Mouse (Mus musculus): ENCODE results near the gene Slc5a8. TPM values are rescaled to one million over a fixed set of nuclear protein-coding genes. Genes with fewer than 3 reads are reported as not detected.

Slc5a8 gene
- 0.03 and 0.08 TPM in 2 replicates for polyA plus RNA-seq (2015; fragmentation: Nextera tagmentation; extraction: Ambion mirVana)

DNA sequence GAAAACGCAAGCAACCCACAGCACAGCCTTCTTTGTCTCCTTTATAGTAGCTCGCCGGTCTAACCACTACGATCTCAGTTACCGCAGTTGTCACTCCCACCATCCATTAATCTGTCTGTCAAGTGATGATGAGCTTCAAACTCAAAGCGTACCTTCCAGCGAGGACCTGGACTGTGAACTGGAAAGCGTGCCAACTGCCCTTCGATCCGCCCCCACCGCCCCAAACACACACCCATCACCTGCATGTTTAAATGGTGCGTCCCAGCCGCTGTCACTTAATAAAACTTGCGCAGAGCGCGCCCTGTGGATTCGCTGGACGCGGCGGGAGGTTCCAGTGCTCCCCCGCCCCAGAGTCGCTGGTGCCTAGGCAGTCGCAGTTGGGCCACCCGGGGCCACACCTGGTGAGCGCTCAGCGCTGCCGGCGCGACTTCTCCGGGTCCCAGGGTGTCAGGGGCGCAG, at the start of gene Slc5a8:
Gene Slc5a8 (plus strand): TSS at position 361 of the 459 bp plus-strand sequence.
- Histone ChIP-seq H3K4me1 (replicated peaks) (peaks cover 9% of the 10 kb centered on the region), H3K4me3 (peak within 1 kb of the TSS; percentile 35), H3K9ac (no peak within 1 kb of the TSS), H3K4me2 (peak within 1 kb of the TSS; percentile 58), H3K27ac (no peak within 1 kb of the TSS), H3K9me3 (replicated peaks) (no peaks in the 10 kb centered on the region), H3K27me3 (peaks cover 38% of the 10 kb centered on the region), H3K36me3 (no peaks in the 10 kb centered on the region)
- no peak for ATAC-seq (replicated peaks; ENCODE audit: insufficient number of reproducible peaks, insufficient read depth, low FRiP score, low read depth)
- WGBS, result 6% methylated on average over 31 of the region's 31 CpGs

GRCm38 (mm10) chr10:88848876-88849476, 36.8 kb upstream of the Slc5a8 start:
- H3K27ac ChIP-seq, result no peak overlapping the region
- H3K36me3 ChIP-seq, result no peaks in the 10 kb centered on the region
- H3K27me3 ChIP-seq, result no peaks in the 10 kb centered on the region
- no peak overlapping the region for H3K4me2 ChIP-seq
- H3K4me3 ChIP-seq, result no peak overlapping the region
- 69% methylated on average over 7 of the region's 7 CpGs for WGBS
- H3K4me1 ChIP-seq (replicated peaks), result no peaks in the 10 kb centered on the region
- no peak for ATAC-seq (replicated peaks; ENCODE audit: insufficient number of reproducible peaks, insufficient read depth, low FRiP score, low read depth)
- H3K9me3 ChIP-seq (replicated peaks), result no peaks in the 10 kb centered on the region
- no peak overlapping the region for H3K9ac ChIP-seq

DNA sequence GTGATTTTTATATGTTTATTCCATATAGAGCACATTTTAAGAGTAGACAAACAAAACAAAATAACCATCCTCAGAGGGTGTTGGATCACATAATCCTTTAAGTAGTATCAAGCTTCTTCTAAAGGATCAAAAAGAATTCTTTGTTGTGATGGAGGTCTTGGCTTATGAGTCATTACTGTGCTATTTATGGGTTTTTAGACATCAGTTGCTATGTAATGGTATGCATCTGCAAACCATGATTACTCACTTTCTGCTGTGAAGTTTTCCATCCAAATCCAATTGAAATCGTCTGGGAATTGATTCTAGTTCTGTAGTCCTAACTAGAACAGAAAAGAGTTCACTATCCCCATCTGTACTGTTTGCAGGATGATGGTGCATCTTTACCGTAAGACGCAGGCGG, 35.8 kb upstream of the Slc5a8 start:
- Histone ChIP-seq H3K9me3 (replicated peaks) (no peaks in the 10 kb centered on the region), H3K27me3 (no peaks in the 10 kb centered on the region), H3K27ac (no peak overlapping the region), H3K4me1 (replicated peaks) (no peaks in the 10 kb centered on the region), H3K4me2 (no peak overlapping the region), H3K4me3 (no peak overlapping the region), H3K9ac (no peak overlapping the region), H3K36me3 (no peaks in the 10 kb centered on the region)
- no peak for ATAC-seq (replicated peaks; ENCODE audit: insufficient number of reproducible peaks, insufficient read depth, low FRiP score, low read depth)
- 80% methylated on average over 4 of the region's 4 CpGs for WGBS

DNA sequence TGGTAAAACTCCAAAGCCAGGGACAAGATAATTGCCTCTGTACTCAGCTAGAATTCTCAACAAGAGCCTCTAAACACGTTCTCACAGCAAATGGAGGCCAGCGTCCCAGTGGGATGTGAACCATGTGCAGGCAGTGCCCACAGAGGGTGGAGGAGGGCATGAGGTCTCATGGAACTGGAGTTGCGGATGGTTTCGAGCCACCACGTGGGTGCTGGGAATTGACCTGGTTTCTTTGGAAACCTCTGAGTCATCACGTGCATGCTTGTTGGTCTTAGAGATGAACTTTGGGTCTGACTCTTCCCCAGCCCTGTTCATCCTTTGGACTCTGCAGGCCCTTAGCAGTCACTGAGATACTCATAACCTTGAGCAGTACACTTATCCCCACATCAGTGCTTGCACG, 32.5 kb upstream of the Slc5a8 start:
- ATAC-seq (replicated peaks; ENCODE audit: insufficient number of reproducible peaks, insufficient read depth, low FRiP score, low read depth), result no peak
- Histone ChIP-seq H3K9ac (no peak overlapping the region), H3K4me3 (no peak overlapping the region), H3K27me3 (no peaks in the 10 kb centered on the region), H3K9me3 (replicated peaks) (no peaks in the 10 kb centered on the region), H3K4me1 (replicated peaks) (no peaks in the 10 kb centered on the region), H3K36me3 (no peaks in the 10 kb centered on the region), H3K4me2 (no peak overlapping the region), H3K27ac (no peak overlapping the region)
- 80% methylated on average over 7 of the region's 7 CpGs for WGBS

GRCm38 (mm10) chr10:88860911-88861310, 24.9 kb upstream of the Slc5a8 start:
- Histone ChIP-seq H3K9ac (no peak overlapping the region), H3K27me3 (no peaks in the 10 kb centered on the region), H3K27ac (no peak overlapping the region), H3K9me3 (replicated peaks) (no peaks in the 10 kb centered on the region), H3K4me2 (no peak overlapping the region), H3K36me3 (no peaks in the 10 kb centered on the region), H3K4me1 (replicated peaks) (no peaks in the 10 kb centered on the region), H3K4me3 (no peak overlapping the region)
- 68% methylated on average over 3 of the region's 3 CpGs for WGBS
- no peak for ATAC-seq (replicated peaks; ENCODE audit: insufficient number of reproducible peaks, insufficient read depth, low FRiP score, low read depth)

GRCm38 (mm10) chr10:88861416-88861815, 24.4 kb upstream of the Slc5a8 start:
- Histone ChIP-seq H3K9ac (no peak overlapping the region), H3K36me3 (no peaks in the 10 kb centered on the region), H3K27ac (no peak overlapping the region), H3K27me3 (no peaks in the 10 kb centered on the region), H3K9me3 (replicated peaks) (no peaks in the 10 kb centered on the region), H3K4me1 (replicated peaks) (no peaks in the 10 kb centered on the region), H3K4me3 (no peak overlapping the region), H3K4me2 (no peak overlapping the region)
- ATAC-seq (replicated peaks; ENCODE audit: insufficient number of reproducible peaks, insufficient read depth, low FRiP score, low read depth), result no peak

DNA sequence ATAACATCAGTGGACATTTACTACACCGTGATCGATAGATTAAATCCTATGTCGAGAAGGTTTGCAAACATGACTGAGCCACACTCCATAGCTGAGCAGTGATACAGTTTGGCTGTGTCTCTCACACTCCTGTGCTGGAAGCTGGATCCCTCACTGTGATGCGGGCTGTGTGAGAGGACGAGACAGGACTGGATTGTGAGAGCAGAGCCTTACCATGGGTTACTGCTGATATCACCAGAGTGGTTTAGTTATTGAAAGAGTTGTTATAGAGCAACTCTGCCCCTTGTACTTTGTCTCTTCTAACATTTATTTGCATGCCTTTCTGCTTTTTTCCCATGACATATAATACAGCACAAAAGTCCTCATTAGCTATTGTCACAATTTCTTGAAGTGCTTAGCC, 23.5 kb upstream of the Slc5a8 start:
- WGBS, result 81% methylated on average over 5 of the region's 5 CpGs

GRCm38 (mm10) chr10:88866017-88866416, 19.8 kb upstream of the Slc5a8 start:
- Histone ChIP-seq H3K27ac (no peak overlapping the region), H3K4me2 (no peak overlapping the region), H3K9me3 (replicated peaks) (no peaks in the 10 kb centered on the region), H3K27me3 (no peaks in the 10 kb centered on the region), H3K4me3 (no peak overlapping the region), H3K9ac (no peak overlapping the region), H3K4me1 (replicated peaks) (no peaks in the 10 kb centered on the region), H3K36me3 (no peaks in the 10 kb centered on the region)
- 59% methylated on average over 2 of the region's 2 CpGs for WGBS
- no peak for ATAC-seq (replicated peaks; ENCODE audit: insufficient number of reproducible peaks, insufficient read depth, low FRiP score, low read depth)

More for the DNA sequence above, 23.5 kb upstream of the Slc5a8 start:
- Histone ChIP-seq H3K9ac (no peak overlapping the region), H3K27me3 (no peaks in the 10 kb centered on the region), H3K36me3 (no peaks in the 10 kb centered on the region), H3K4me2 (no peak overlapping the region), H3K4me1 (replicated peaks) (no peaks in the 10 kb centered on the region), H3K27ac (no peak overlapping the region), H3K4me3 (no peak overlapping the region), H3K9me3 (replicated peaks) (no peaks in the 10 kb centered on the region)
- ATAC-seq (replicated peaks; ENCODE audit: insufficient number of reproducible peaks, insufficient read depth, low FRiP score, low read depth), result no peak

- no peak overlapping the region for H3K9ac ChIP-seq
- ATAC-seq (replicated peaks; ENCODE audit: insufficient number of reproducible peaks, insufficient read depth, low FRiP score, low read depth), result no peak
- H3K4me3 ChIP-seq, result no peak overlapping the region
- 64% methylated on average over 5 of the region's 5 CpGs for WGBS
- no peaks in the 10 kb centered on the region for H3K27me3 ChIP-seq
- H3K27ac ChIP-seq, result no peak overlapping the region
- H3K9me3 ChIP-seq (replicated peaks), result no peaks in the 10 kb centered on the region
- no peaks in the 10 kb centered on the region for H3K4me1 ChIP-seq (replicated peaks)
- H3K4me2 ChIP-seq, result no peak overlapping the region
- no peaks in the 10 kb centered on the region for H3K36me3 ChIP-seq
Measured at GRCm38 (mm10) chr10:88874870-88875269, 10.9 kb upstream of the Slc5a8 start.

- H3K4me3 ChIP-seq, result no peak overlapping the region
- no peak for ATAC-seq (replicated peaks; ENCODE audit: insufficient number of reproducible peaks, insufficient read depth, low FRiP score, low read depth)
- H3K4me1 ChIP-seq (replicated peaks), result no peaks in the 10 kb centered on the region
- H3K9ac ChIP-seq, result no peak overlapping the region
- H3K27me3 ChIP-seq, result no peaks in the 10 kb centered on the region
- WGBS, result 61% methylated on average over 7 of the region's 7 CpGs
- no peak overlapping the region for H3K4me2 ChIP-seq
- H3K9me3 ChIP-seq (replicated peaks), result no peaks in the 10 kb centered on the region
- H3K36me3 ChIP-seq, result no peaks in the 10 kb centered on the region
- H3K27ac ChIP-seq, result no peak overlapping the region
Measured at GRCm38 (mm10) chr10:88877421-88877820, 8.4 kb upstream of the Slc5a8 start.

GRCm38 (mm10) chr10:88883721-88884120, 2.1 kb upstream of the Slc5a8 start:
- Histone ChIP-seq H3K27me3 (peaks cover 38% of the 10 kb centered on the region), H3K9me3 (replicated peaks) (no peaks in the 10 kb centered on the region), H3K36me3 (no peaks in the 10 kb centered on the region), H3K9ac (no peak overlapping the region), H3K4me3 (no peak overlapping the region), H3K4me1 (replicated peaks) (peaks cover 9% of the 10 kb centered on the region), H3K27ac (no peak overlapping the region), H3K4me2 (no peak overlapping the region)
- no peak for ATAC-seq (replicated peaks; ENCODE audit: insufficient number of reproducible peaks, insufficient read depth, low FRiP score, low read depth)
- WGBS, result 75% methylated on average over 2 of the region's 2 CpGs

DNA sequence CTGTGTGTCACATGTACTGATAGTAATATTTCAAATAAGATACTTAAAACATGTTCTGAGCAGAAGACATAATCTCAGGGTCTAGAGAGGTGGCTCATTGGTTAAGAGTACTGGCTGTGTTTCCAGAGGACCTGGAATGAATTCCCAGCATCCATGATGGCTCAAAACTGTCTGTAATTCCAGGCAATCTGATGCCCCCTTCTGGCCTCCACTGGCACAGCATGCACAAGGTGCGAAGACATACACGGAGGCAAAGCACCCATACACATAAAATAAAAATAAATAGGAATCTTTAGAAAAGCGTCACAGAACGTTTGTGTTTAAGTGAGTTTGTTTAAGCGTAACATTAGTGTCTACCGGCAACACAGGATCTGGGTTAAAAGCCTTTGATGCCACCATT, 956 bp upstream of the Slc5a8 start:
- Histone ChIP-seq H3K27ac (no peak overlapping the region), H3K4me3 (no peak overlapping the region), H3K4me2 (no peak overlapping the region), H3K36me3 (no peaks in the 10 kb centered on the region), H3K9me3 (replicated peaks) (no peaks in the 10 kb centered on the region), H3K4me1 (replicated peaks) (peaks cover 9% of the 10 kb centered on the region), H3K9ac (no peak overlapping the region), H3K27me3 (peaks cover 38% of the 10 kb centered on the region)
- 72% methylated on average over 6 of the region's 6 CpGs for WGBS
- no peak for ATAC-seq (replicated peaks; ENCODE audit: insufficient number of reproducible peaks, insufficient read depth, low FRiP score, low read depth)

Measured in heart, embryonic 15.5 days (tissue).